Mouse (Mus musculus): Measurements from ENCODE around the gene Mab21l1.

The Mab21l1 gene

DNA sequence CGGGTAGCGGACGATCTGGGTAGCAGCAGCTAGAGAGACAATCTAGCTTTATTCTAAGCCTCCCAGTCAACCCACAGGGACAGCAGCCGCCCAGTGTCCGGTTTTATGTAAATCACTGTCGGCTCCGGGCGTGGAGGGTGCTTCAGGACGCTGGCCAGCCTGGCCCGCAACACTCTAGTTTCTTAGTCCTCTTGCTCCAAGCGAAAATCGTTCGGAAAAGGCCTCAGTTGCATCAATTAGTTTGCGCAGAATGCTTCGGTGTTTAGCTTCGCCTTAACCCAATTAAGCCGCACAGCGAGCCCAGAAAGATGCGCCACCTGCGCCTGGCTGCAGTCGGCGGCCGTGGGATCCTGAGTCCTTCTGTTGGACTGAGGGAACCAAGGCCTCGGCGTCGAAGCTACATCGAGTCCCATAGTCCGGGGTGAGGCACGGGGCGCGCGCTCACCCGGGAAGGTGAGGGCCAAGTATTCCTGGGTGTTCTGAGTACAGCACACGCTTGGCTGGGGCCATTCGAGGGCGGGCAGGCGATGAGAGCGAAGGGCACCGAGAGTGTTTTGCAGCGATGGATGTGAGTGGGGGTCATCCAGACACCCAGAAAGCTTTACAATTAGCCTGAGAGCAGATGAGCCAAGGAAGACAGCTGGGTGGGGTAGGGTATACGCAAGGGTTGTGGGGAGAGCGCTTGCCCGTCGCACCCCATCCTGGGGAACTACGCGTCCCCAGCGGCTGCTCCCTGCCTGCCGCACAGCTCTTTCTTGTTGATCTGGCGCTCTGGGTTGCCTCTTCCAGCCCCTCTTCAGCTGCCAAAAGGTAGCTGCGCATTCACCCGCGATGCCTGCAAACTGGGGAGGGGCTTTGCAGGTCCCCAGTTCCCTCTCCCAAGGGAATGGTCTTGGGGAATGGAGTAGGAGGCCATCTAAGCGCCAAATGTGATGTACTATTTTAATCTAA lies 1.9 kb upstream of the Mab21l1 start:
- no peak for DNase-seq

DNA sequence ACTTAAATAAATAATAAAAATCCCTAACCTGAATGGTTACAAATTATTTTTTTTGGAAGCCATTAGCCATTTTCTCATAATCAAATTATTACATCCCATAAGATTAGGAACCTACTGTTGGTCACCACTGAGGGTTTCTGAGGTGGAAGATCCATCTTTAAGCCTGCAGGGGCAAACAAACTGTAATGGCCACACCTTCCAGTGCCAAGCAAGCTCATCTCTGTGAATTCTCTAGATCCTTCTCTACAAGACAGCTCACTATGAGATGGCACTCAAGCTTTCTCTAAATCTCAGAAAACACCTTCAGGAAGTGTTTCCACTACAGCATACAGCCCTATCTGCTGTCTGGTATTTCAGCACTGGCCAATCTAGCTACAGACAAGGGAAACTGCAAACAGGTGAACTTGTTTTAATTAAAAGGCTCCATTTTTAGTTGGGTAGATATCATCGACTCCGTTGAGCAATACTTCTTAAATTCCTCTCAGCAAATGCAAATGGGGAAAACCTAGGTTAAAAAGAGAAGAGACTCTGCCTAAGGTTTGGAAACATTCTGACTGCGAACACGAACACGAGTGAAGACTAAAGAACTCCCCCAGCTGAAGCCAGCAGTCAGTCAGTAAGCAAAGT lies 768 bp upstream of the Mab21l1 start:
- no peak for DNase-seq

DNA sequence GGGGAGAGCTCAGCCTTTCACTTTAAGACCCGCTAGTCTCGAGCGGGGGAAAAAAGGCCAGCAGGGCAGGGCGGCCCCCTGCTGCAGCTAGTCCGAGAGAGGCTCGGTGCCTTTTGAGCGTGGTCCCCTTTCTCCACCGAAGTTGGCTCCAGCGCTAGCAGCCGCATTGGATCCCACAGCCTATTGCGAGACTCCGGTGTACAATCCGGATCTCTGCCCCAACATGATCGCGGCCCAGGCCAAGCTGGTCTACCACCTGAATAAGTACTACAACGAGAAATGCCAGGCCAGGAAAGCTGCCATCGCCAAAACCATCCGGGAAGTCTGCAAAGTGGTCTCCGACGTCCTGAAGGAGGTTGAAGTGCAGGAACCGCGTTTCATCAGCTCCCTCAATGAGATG lies 461 bp downstream of the Mab21l1 start:
- DNase-seq: no peak

DNA sequence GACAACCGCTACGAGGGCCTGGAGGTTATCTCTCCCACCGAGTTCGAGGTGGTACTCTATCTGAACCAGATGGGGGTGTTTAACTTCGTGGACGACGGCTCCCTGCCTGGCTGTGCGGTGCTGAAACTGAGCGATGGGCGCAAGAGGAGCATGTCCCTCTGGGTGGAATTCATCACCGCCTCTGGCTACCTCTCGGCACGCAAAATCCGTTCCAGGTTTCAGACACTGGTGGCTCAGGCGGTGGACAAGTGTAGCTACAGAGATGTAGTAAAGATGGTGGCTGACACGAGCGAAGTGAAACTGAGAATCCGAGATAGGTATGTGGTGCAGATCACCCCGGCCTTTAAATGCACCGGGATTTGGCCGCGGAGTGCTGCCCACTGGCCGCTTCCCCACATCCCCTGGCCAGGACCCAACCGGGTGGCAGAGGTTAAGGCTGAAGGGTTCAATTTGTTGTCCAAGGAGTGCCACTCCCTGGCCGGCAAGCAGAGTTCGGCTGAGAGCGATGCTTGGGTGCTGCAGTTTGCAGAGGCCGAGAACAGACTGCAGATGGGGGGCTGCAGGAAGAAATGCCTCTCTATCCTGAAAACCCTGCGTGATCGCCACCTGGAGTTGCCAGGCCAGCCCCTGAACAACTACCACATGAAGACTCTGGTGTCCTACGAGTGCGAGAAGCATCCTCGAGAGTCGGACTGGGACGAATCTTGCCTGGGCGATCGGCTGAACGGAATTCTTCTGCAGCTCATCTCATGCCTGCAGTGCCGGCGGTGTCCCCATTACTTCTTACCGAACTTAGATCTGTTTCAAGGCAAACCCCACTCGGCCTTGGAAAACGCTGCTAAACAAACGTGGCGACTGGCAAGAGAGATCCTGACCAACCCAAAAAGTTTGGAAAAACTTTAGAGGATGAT lies 1.1 kb downstream of the Mab21l1 start:
- peak in 1 of 2 experiments; percentile 5 for DNase-seq

DNA sequence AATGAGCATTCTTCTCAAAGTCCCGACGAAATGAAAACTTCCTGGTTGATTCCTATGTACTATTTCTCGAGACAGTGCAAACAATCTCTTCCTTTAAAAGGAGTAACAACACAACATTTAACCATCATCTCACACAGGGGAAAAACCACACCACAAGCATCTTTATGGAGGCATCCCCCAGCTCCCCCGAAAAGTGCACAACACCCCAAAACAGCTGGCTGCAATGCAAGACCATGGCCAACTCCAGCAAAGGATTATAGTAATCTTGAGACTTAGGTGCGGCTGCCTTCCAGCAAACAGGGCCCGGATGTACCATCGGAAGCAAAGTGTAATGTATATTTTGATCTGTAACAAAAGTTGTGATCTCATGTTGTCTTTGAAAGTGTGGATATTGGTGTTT lies 1.8 kb downstream of the Mab21l1 start:
- DNase-seq: no peak

- no peak for DNase-seq
Measured at GRCm38 (mm10) chr3:55785266-55785980, 3.1 kb downstream of the Mab21l1 start.

DNA sequence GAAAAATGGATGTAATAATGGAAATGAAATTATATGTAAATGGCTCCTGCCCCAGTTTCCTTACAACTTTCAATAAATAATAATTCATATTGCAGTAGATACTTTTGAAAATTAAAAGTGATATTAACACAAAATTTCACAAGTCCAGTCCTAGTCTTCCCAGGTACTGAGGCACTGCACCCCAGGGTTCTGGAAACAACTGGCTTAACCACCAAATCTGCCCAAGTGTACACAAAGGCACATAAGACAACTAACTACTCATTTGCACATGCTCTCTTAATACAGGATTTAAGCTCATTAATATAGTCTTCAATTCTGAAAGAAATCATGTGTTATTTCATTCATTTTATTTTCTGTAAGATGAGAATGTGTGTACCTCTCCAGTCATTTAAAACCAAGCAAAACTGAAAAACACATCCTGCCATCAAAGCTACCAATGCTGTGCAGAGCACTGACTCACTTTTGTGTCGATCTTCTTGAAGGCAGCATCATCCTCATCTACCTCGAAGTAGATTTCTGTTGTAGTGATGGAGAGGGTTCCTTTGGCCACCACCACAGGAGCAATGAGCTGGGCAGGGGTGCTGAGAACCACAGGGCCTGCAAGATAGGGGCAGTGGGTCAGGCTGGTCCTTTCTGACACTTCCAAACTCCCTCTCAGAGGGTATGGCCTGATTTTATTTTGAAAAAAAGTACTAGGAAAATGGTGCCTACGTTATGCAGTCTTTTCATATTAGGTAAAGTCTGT lies 3.8 kb downstream of the Mab21l1 start:
- DNase-seq: no peak

GRCm38 (mm10) chr3:55786835-55787486 lies 4.7 kb downstream of the Mab21l1 start:
- no peak for DNase-seq

DNA sequence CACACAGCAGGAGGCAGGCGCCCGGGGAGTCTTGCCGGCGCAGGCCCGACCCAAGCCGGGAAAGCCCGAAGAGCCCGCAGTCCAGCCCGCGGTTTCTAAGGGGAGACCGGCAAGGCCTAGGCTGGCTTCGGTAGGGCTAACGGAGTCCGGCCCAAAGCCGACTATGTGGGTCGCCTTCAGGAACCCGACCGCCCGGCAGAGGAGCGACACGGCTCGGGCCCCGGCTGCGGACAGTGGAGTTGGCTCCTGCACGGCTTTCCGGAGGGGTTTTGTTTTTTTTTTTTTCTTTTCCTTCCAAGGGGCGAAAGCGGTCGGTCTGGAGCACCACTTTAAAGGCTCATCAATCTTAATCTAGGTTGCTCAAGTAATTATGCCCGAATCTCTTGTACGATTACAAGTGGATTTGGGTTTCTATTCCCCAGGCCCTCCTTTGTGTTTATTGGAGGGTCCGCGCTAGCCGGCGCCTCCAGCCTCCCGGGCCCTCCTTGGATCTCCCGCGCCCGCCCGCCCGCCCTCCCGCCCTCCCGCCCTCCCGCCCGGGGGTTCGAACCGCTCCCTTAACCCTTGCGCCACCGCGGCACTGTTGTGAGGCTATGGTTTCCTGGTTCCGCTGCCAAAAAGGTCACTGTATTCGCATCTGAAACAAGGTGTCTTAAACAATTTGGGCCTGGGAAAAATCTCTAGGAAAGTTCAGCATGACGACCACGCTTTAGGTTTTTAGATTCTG lies 5.3 kb downstream of the Mab21l1 start:
- DNase-seq: peak; percentile 36 to 50

- DNase-seq: no peak
Measured at GRCm38 (mm10) chr3:55788214-55788586, 5.9 kb downstream of the Mab21l1 start.

DNA sequence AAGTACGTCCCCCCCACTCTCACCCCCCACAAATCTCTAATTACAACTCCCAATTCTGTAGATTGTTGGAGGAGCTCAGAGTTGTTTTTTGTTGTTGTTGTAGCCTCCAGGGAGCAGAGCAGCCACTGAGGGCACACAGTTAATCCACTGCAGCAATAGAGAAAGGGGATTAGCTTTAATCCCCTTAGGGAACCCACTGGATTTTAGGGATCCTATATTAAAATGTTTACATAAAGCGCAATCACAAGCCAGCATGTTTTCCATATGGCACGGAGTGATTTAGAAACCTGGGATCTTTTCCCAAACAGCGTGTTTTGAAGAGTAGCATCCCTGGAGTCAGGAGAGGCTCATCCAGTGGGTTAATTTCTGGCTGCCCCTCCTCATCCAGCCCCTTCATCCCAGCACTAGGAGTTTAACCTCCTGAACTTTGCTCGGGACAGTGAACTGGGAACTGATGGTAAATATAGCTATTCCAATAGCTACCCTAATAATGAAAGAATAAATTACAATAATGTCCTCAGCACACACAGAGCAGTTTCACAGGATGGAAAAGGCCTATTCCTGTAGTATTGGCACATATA lies 6.4 kb downstream of the Mab21l1 start:
- DNase-seq: no peak

GRCm38 (mm10) chr3:55789856-55790255 lies 7.5 kb downstream of the Mab21l1 start:
- no peak for DNase-seq

GRCm38 (mm10) chr3:55790609-55791008 lies 8.3 kb downstream of the Mab21l1 start:
- no peak for DNase-seq

DNA sequence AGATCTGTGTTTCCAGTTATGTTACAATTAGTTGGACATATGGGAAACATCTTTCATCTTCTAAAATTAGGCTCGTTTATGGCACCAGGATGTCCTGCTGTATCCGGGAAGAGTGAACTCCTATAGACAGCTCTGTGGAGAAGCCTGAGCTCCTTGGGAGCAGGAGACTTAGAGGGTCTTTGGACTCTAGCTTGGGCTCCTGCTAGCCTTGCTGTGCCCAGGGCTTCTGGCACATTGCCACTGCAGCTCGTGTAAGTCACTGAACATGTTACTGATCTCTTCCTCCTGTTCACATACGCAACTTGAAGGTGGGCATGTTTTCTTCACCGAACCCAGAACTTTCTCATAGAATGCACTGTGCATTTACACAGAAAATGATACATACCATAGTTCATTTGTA lies 9.9 kb downstream of the Mab21l1 start:
- no peak for DNase-seq

- DNase-seq: peak; percentile 65 to 73
Measured at GRCm38 (mm10) chr3:55793842-55794575, 11.7 kb downstream of the Mab21l1 start.

DNA sequence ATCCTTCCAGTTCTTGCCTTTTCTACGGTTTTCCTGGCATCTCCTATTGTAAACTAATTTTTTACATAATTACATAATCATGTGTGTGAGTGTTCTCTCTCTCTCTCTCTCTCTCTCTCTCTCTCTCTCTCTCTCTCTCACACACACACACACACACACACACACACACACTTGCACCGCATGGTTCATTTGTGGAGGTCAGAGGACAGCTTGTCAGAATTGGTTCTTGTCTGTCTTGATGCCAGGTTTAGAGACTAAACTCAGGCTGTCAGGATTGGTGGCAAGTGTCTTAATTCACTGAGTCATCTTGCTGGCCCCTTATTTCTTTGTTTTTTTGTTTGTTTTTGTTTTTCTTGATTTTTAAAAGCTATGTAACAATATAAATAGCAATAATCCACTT lies 12.5 kb downstream of the Mab21l1 start:
- DNase-seq: no peak

GRCm38 (mm10) chr3:55814993-55815625 lies 32.8 kb downstream of the Mab21l1 start:
- no peak for DNase-seq

DNA sequence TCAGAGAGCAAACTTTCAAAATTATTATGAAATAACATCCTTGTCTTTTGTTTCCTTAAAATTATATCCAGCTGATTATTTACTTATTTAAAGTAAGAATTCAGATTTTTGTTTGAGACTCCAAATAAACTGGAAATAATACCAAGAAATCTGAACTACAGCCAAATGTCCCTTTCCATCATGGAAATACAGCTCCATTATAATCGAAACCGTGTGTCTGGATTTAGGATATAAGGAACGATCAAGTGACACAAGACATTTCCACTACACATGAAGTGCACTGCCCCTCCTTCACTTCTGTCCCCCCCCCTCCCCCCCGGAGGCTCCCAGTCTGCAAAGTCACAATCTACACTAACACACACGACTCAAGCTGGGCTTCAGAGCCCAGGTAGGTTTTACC lies 33.8 kb downstream of the Mab21l1 start:
- no peak for DNase-seq

Measured in kidney, postnatal 25 days (tissue).